Comparison of ENCODE assay signal across 18 mouse cellular contexts in the genomic region with DNA sequence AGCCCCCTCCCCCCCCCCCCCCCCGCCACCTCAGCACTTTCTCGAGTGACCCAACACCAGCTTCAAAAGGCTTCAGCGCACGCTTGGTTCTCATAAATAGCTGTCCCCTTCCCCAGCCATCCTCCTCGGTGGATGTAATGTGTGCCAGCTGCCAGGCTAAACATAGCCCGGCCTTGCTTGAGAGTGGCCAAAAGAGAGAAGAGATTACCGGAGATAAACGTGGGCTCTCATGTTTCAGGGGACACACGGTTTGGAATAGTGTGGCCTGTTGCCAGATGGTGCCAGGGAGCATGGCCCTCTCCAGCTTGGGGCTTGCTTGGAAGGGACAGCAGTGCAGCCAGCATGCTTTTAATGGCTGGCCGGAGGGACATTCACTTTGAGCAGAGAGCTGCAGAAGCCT. TPM values are rescaled to one million over a fixed set of nuclear protein-coding genes. Genes with fewer than 3 reads are reported as not detected.
DNase-seq lines count a peak whose midpoint lies in the region; ATAC-seq and TF ChIP-seq lines count a peak whose summit lies in the region.
"Had no signal": no experiment of that assay in that cellular context is flagged by ENCODE, and none has a peak within 500 bp of the region (broad histone marks: within the 10 kb centered on the region; RNA-seq: fewer than 3 reads in every experiment).

No protein-coding gene starts in this region.

- no peak overlapping the region for H3K27ac ChIP-seq in kidney, postnatal 0 days
- peak overlapping the region; percentile 79 for H3K27ac ChIP-seq in gastrocnemius, adult 2 months
- H3K27ac ChIP-seq in heart, embryonic 14.5 days (replicated peaks in 1 of 2; ENCODE audit: control insufficient read depth in 1 of 2, insufficient read depth in 1 of 2, low read depth in 2 of 2, low read length in 2 of 2): peak overlapping the region; percentile 47 to 93
- H3K27ac ChIP-seq in limb, embryonic 15.5 days: no peak overlapping the region
- no peak overlapping the region for H3K27ac ChIP-seq in intestine, embryonic 15.5 days
- no peak overlapping the region for H3K27ac ChIP-seq in midbrain, embryonic 10.5 days (replicated peaks)
- H3K27ac ChIP-seq: embryonic facial prominence, embryonic 13.5 days; forebrain, embryonic 15.5 days; limb, embryonic 12.5 days; neural tube, embryonic 15.5 days had no signal

- 23% methylated on average over 10 of the region's 10 CpGs for WGBS in kidney, postnatal 0 days
- 22% methylated on average over 8 of the region's 10 CpGs for WGBS in heart, embryonic 14.5 days
- whole genome bisulfite sequencing in limb, embryonic 15.5 days: 25% methylated on average over 10 of the region's 10 CpGs
- 41% methylated on average over 10 of the region's 10 CpGs for WGBS in intestine, embryonic 15.5 days
- 66% methylated on average over 10 of the region's 10 CpGs for WGBS in midbrain, embryonic 10.5 days

- H3K9ac ChIP-seq in kidney, postnatal 0 days (ENCODE audit: low read depth, low read length): no peak overlapping the region
- 0 out of 2 replicates have a peak overlapping the region, but pooled peaks have one; percentile 13 for H3K9ac ChIP-seq in heart, embryonic 14.5 days (ENCODE audit: low read length)
- H3K9ac ChIP-seq in limb, embryonic 15.5 days: no peak overlapping the region
- no peak overlapping the region for H3K9ac ChIP-seq in intestine, embryonic 15.5 days
- H3K9ac ChIP-seq: embryonic facial prominence, embryonic 13.5 days; forebrain, embryonic 15.5 days; limb, embryonic 12.5 days; neural tube, embryonic 15.5 days had no signal

- no peaks in the 10 kb centered on the region for H3K36me3 ChIP-seq in kidney, postnatal 0 days (ENCODE audit: insufficient read depth, low read length)
- H3K36me3 ChIP-seq in heart, embryonic 14.5 days (ENCODE audit: control insufficient read depth, insufficient read depth, low read length): peaks cover 25% of the 10 kb centered on the region
- no peaks in the 10 kb centered on the region for H3K36me3 ChIP-seq in limb, embryonic 15.5 days
- H3K36me3 ChIP-seq in intestine, embryonic 15.5 days: no peaks in the 10 kb centered on the region
- H3K36me3 ChIP-seq in midbrain, embryonic 10.5 days: no peaks in the 10 kb centered on the region
- H3K36me3 ChIP-seq: embryonic facial prominence, embryonic 13.5 days; forebrain, embryonic 15.5 days; hindbrain, embryonic 10.5 days; limb, embryonic 12.5 days; neural tube, embryonic 15.5 days had no signal

- no peaks in the 10 kb centered on the region for H3K9me3 ChIP-seq in kidney, postnatal 0 days (replicated peaks; ENCODE audit: low read length)
- H3K9me3 ChIP-seq in heart, embryonic 14.5 days (ENCODE audit: control insufficient read depth, low read length): no peaks in the 10 kb centered on the region
- H3K9me3 ChIP-seq in limb, embryonic 15.5 days: no peaks in the 10 kb centered on the region
- no peaks in the 10 kb centered on the region for H3K9me3 ChIP-seq in intestine, embryonic 15.5 days
- H3K9me3 ChIP-seq in midbrain, embryonic 10.5 days (replicated peaks): no peaks in the 10 kb centered on the region
- H3K9me3 ChIP-seq: embryonic facial prominence, embryonic 13.5 days; forebrain, embryonic 15.5 days; hindbrain, embryonic 10.5 days; limb, embryonic 12.5 days; neural tube, embryonic 15.5 days had no signal

- intact Hi-C loops in gastrocnemius, adult 2 months (cut with DNase I): loop anchor here (2.0 kb wide), 1 partner anchor 14 kb away; no protein-coding TSS in a partner anchor

- H3K4me1 ChIP-seq in kidney, postnatal 0 days (replicated peaks; ENCODE audit: insufficient read depth, low read length): no peaks in the 10 kb centered on the region
- H3K4me1 ChIP-seq in heart, embryonic 14.5 days (ENCODE audit: control insufficient read depth in 2 of 2, insufficient read depth in 2 of 2, low read length in 2 of 2): peaks cover 17 to 30% of the 10 kb centered on the region in 2 experiments
- peaks cover 6% of the 10 kb centered on the region; the same call in 1 of the 2 replicates for H3K4me1 ChIP-seq in limb, embryonic 15.5 days
- H3K4me1 ChIP-seq in intestine, embryonic 15.5 days (replicated peaks): no peaks in the 10 kb centered on the region
- no peaks in the 10 kb centered on the region for H3K4me1 ChIP-seq in midbrain, embryonic 10.5 days
- H3K4me1 ChIP-seq: forebrain, embryonic 15.5 days; neural tube, embryonic 15.5 days had no signal

- peak; percentile 3 for DNase-seq in kidney, postnatal 0 days (ENCODE audit: low spot score)
- DNase-seq in kidney, postnatal 14 days: no peak
- DNase-seq in gastrocnemius, adult 2 months: peak; percentile 73
- DNase-seq in urinary bladder, adult 18-20 months (ENCODE audit: low spot score in 2 of 2): no peak
- DNase-seq in midbrain, embryonic 10.5 days (ENCODE audit: low spot score): no peak
- DNase-seq: adrenal gland, adult 8-10 months; kidney, adult 18-20 months; lung, postnatal 14 days had no signal

- H3K4me2 ChIP-seq in kidney, postnatal 0 days (ENCODE audit: low read length): no peak overlapping the region
- peak overlapping the region; percentile 41 for H3K4me2 ChIP-seq in heart, embryonic 14.5 days (ENCODE audit: low read length)
- H3K4me2 ChIP-seq in limb, embryonic 15.5 days: no peak overlapping the region
- H3K4me2 ChIP-seq in intestine, embryonic 15.5 days (replicated peaks): no peak overlapping the region
- H3K4me2 ChIP-seq: embryonic facial prominence, embryonic 13.5 days; forebrain, embryonic 15.5 days; limb, embryonic 12.5 days; neural tube, embryonic 15.5 days had no signal

- no peak overlapping the region for H3K4me3 ChIP-seq in kidney, postnatal 0 days (replicated peaks; ENCODE audit: low read depth, low read length)
- H3K4me3 ChIP-seq in gastrocnemius, adult 2 months: no peak overlapping the region; the same call in 1 of the 2 replicates
- H3K4me3 ChIP-seq in heart, embryonic 14.5 days (ENCODE audit: control insufficient read depth in 1 of 2, insufficient read depth in 1 of 2, low read depth in 1 of 2, low read length in 2 of 2): no peak overlapping the region
- H3K4me3 ChIP-seq in limb, embryonic 15.5 days: no peak overlapping the region
- H3K4me3 ChIP-seq in intestine, embryonic 15.5 days (replicated peaks): no peak overlapping the region
- no peak overlapping the region for H3K4me3 ChIP-seq in midbrain, embryonic 10.5 days
- H3K4me3 ChIP-seq: embryonic facial prominence, embryonic 13.5 days; forebrain, embryonic 15.5 days; hindbrain, embryonic 10.5 days; limb, embryonic 12.5 days; neural tube, embryonic 15.5 days had no signal

- H3K27me3 ChIP-seq in kidney, postnatal 0 days (ENCODE audit: insufficient read depth, low read length): no peaks in the 10 kb centered on the region
- no peaks in the 10 kb centered on the region for H3K27me3 ChIP-seq in heart, embryonic 14.5 days (ENCODE audit: control insufficient read depth, insufficient read depth, low read length)
- no peaks in the 10 kb centered on the region for H3K27me3 ChIP-seq in limb, embryonic 15.5 days
- no peaks in the 10 kb centered on the region for H3K27me3 ChIP-seq in intestine, embryonic 15.5 days (replicated peaks)
- H3K27me3 ChIP-seq in midbrain, embryonic 10.5 days (ENCODE audit: low read depth, poor library complexity, severe bottlenecking): peaks cover 5% of the 10 kb centered on the region; the same call in 1 of the 2 replicates
- H3K27me3 ChIP-seq: embryonic facial prominence, embryonic 13.5 days; forebrain, embryonic 15.5 days had no signal

- no peak for TF ChIP-seq CTCF in kidney, postnatal 0 days (IDR thresholded peaks at IDR 0.05; ENCODE audit: low read depth)
- TF ChIP-seq CTCF in gastrocnemius, adult 2 months (IDR thresholded peaks at IDR 0.05): no peak

- no peak for ATAC-seq in kidney, postnatal 0 days (replicated peaks; ENCODE audit: low FRiP score, low read depth)
- peak; percentile 85 for ATAC-seq in heart, embryonic 14.5 days (ENCODE audit: insufficient number of reproducible peaks, insufficient read depth, low FRiP score, low read depth)
- peak; percentile 35; the same call in 1 of the 2 replicates for ATAC-seq in limb, embryonic 15.5 days (ENCODE audit: insufficient number of reproducible peaks, low FRiP score, low TSS enrichment, low read depth)
- no peak for ATAC-seq in intestine, embryonic 15.5 days
- ATAC-seq: CD4-positive, CD25-positive, alpha-beta regulatory T cell, adult 4 months; forebrain, embryonic 15.5 days; midbrain, embryonic 16.5 days had no signal

RNA-seq across cellular contexts. Expression of a gene that starts 13.0 kb away (rescaled TPM):
- polyA plus RNA-seq in kidney, postnatal 0 days (2015; fragmentation: Nextera tagmentation; extraction: Ambion mirVana): 0.41 and 0.47 TPM in 2 replicates
- total RNA-seq in gastrocnemius, adult 2 months (2021): 100 to 1,000 TPM in 1 of 2 experiments, 10 to 100 TPM in 1; 21.9 to 106 TPM
- polyA plus RNA-seq in heart, embryonic 14.5 days (2014; fragmentation: Nextera tagmentation; extraction: Ambion mirVana): 433 and 482 TPM in 2 replicates
- 44.6 and 135 TPM in 2 replicates for polyA plus RNA-seq in limb, embryonic 15.5 days (2015; fragmentation: Nextera tagmentation; extraction: Ambion mirVana)
- 1.5 and 1.7 TPM in 2 replicates for polyA plus RNA-seq in intestine, embryonic 15.5 days (2015; fragmentation: Nextera tagmentation; extraction: Ambion mirVana)
- polyA plus RNA-seq in midbrain, embryonic 10.5 days (2016; fragmentation: Nextera tagmentation; extraction: Ambion mirVana): not detected in 2 replicates
- polyA plus RNA-seq: CD4-positive, CD25-positive, alpha-beta regulatory T cell, adult 4 months had no signal

Comparison
In these comparisons a context has a peak if more than half of its experiments do, and no peak if none do; other contexts are left out.
1. DNase-seq: peak in kidney, postnatal 0 days (single experiment) and gastrocnemius, adult 2 months (single experiment); none in kidney, postnatal 14 days (single experiment), urinary bladder, adult 18-20 months (0 of 2) and midbrain, embryonic 10.5 days (single experiment).
2. ATAC-seq: peak in heart, embryonic 14.5 days (single experiment) and limb, embryonic 15.5 days (single experiment); none in kidney, postnatal 0 days (single experiment) and intestine, embryonic 15.5 days (single experiment).
3. H3K27ac ChIP-seq: peak in gastrocnemius, adult 2 months (single experiment) and heart, embryonic 14.5 days (2 of 2); none in kidney, postnatal 0 days (single experiment), limb, embryonic 15.5 days (single experiment), intestine, embryonic 15.5 days (single experiment) and midbrain, embryonic 10.5 days (single experiment).
4. RNA of a gene that starts 13.0 kb away (polyA plus RNA-seq): 433 to 482 TPM in heart, embryonic 14.5 days and 44.6 to 135 TPM in limb, embryonic 15.5 days; 1.5 to 1.7 TPM in intestine, embryonic 15.5 days, 0.41 to 0.47 TPM in kidney, postnatal 0 days and not detected in midbrain, embryonic 10.5 days; every median in the first group is over 10 times any median in the second.